Mouse (Mus musculus) liver, embryonic 12.5 days (tissue): ENCODE data around the gene Tuba4a. TPM values are rescaled to one million over a fixed set of nuclear protein-coding genes. Genes with fewer than 3 reads are reported as not detected.

Source experiments
- ATAC-seq: fragments of 200-750 bp; cut with Nextera tagmentation; 2 replicates; pipeline ENCODE4 v1.8.0; 2017; ENCODE audit warnings: moderate number of reproducible peaks, mild to moderate bottlenecking, moderate library complexity
- H3K27ac ChIP-seq: fragments of 300-500 bp; sonication (generic); 2 replicates; pipeline ENCODE4 v1.5.1; 2016; ENCODE audit warnings: mild to moderate bottlenecking
- H3K27me3 ChIP-seq: fragments of 300-500 bp; sonication (generic); replicated peaks from 2 replicates; pipeline ENCODE4 v1.6.1; 2016; ENCODE audit warnings: mild to moderate bottlenecking, moderate library complexity
- H3K36me3 ChIP-seq: fragments of 300-500 bp; sonication (generic); 2 replicates; pipeline ENCODE4 v1.6.1; 2016; ENCODE audit warnings: mild to moderate bottlenecking, moderate library complexity
- H3K4me1 ChIP-seq: fragments of 300-500 bp; sonication (generic); 2 replicates; pipeline ENCODE4 v1.6.1; 2016
- H3K4me2 ChIP-seq: fragments of 300-500 bp; sonication (generic); 2 replicates; pipeline ENCODE4 v1.6.1; 2016; ENCODE audit warnings: mild to moderate bottlenecking, moderate library complexity
- H3K4me3 ChIP-seq: fragments of 300-500 bp; sonication (generic); 2 replicates; pipeline ENCODE4 v1.5.1; 2016; ENCODE audit warnings: mild to moderate bottlenecking, moderate library complexity
- H3K9ac ChIP-seq: fragments of 300-500 bp; sonication (generic); 2 replicates; pipeline ENCODE4 v1.6.1; 2016; ENCODE audit warnings: mild to moderate bottlenecking, moderate library complexity
- H3K9me3 ChIP-seq: fragments of 300-500 bp; sonication (generic); replicated peaks from 2 replicates; pipeline ENCODE4 v1.6.1; 2016; ENCODE audit warnings: mild to moderate bottlenecking, moderate library complexity
- WGBS: fragments of 180-500 bp; shearing (Covaris S2); methylation state at CpG from one replicate; pipeline ENCODE4 v1.1.7; 2016; ENCODE audit not compliant: insufficient replicate concordance; 5-methylcytosine and 5-hydroxymethylcytosine counted together
- polyA plus RNA-seq: library from polyadenylated mRNA; unstranded; fragments of >200 nt; fragmentation: Nextera tagmentation; extraction: Ambion mirVana; gene quantifications from 2 replicates; pipeline ENCODE4 v1.2.1, GENCODE M21; 2016

Tuba4a gene
- polyA plus RNA-seq, 1 experiment from 2014 or later, result 490 TPM

GRCm38 (mm10) chr1:75191622-75192402 is 27.9 kb downstream of the Tuba4a start, which contains the start of the genes Ankzf1 and Atg9a:
Gene Ankzf1, plus strand, starts transcription at chr1:75192151.
Gene Atg9a, minus strand, starts transcription at chr1:75192196.
- Histone ChIP-seq H3K9me3 (no peaks in the 10 kb centered on the region), H3K4me3 (peak within 1 kb of the TSS; percentile 84), H3K9ac (peak within 1 kb of the TSS; percentile 94), H3K27ac (peak within 1 kb of the TSS; percentile 96), H3K36me3 (peaks cover 51% of the 10 kb centered on the region), H3K4me1 (peaks cover 51% of the 10 kb centered on the region), H3K4me2 (peak within 1 kb of the TSS; percentile 93), H3K27me3 (no peaks in the 10 kb centered on the region)
- WGBS, result under 1% methylated on average over 56 of the region's 56 CpGs
- ATAC-seq, result peak; percentile 98

- Histone ChIP-seq H3K27ac (peak overlapping the region; percentile 96), H3K36me3 (peaks cover 51% of the 10 kb centered on the region), H3K9me3 (no peaks in the 10 kb centered on the region), H3K4me2 (peak overlapping the region; percentile 93), H3K4me1 (peaks cover 51% of the 10 kb centered on the region), H3K4me3 (peak overlapping the region; percentile 84), H3K27me3 (no peaks in the 10 kb centered on the region), H3K9ac (peak overlapping the region; percentile 94)
- WGBS, result 45% methylated on average over 5 of the region's 5 CpGs
- ATAC-seq, result no peak
Observed at GRCm38 (mm10) chr1:75191258-75191621, 28.4 kb downstream of the Tuba4a start.

- Histone ChIP-seq H3K9ac (peak overlapping the region; percentile 94), H3K4me2 (peak overlapping the region; percentile 93), H3K9me3 (no peaks in the 10 kb centered on the region), H3K27ac (peak overlapping the region; percentile 96), H3K4me3 (peak overlapping the region; percentile 84), H3K27me3 (no peaks in the 10 kb centered on the region), H3K36me3 (peaks cover 51% of the 10 kb centered on the region), H3K4me1 (peaks cover 51% of the 10 kb centered on the region)
- ATAC-seq, result peak; percentile 14; the same call in 1 of the 2 replicates
- WGBS, result 29% methylated on average over 2 of the region's 2 CpGs
Observed at GRCm38 (mm10) chr1:75190577-75190976, 29.1 kb downstream of the Tuba4a start.

GRCm38 (mm10) chr1:75187914-75188483 is 31.7 kb downstream of the Tuba4a start:
- Histone ChIP-seq H3K27ac (peak overlapping the region; percentile 45; the same call in 1 of the 2 replicates), H3K9me3 (no peaks in the 10 kb centered on the region), H3K36me3 (peaks cover 66% of the 10 kb centered on the region), H3K4me1 (peaks cover 43% of the 10 kb centered on the region), H3K4me2 (no peak overlapping the region), H3K27me3 (no peaks in the 10 kb centered on the region), H3K9ac (no peak overlapping the region), H3K4me3 (no peak overlapping the region)
- ATAC-seq, result no peak
- WGBS, result 24% methylated on average over 2 of the region's 2 CpGs

- Histone ChIP-seq H3K9me3 (peaks cover 4% of the 10 kb centered on the region; the same call in 1 of the 2 replicates), H3K27me3 (no peaks in the 10 kb centered on the region), H3K4me1 (peaks cover 37% of the 10 kb centered on the region), H3K4me3 (no peak overlapping the region), H3K36me3 (peaks cover 75% of the 10 kb centered on the region), H3K27ac (no peak overlapping the region), H3K9ac (no peak overlapping the region), H3K4me2 (no peak overlapping the region)
- no peak for ATAC-seq
Observed at GRCm38 (mm10) chr1:75187126-75187525, 32.5 kb downstream of the Tuba4a start.

- WGBS, result 89% methylated on average over 11 of the region's 11 CpGs
- no peak overlapping the region for H3K27ac ChIP-seq
- no peak for ATAC-seq
- no peak overlapping the region for H3K9ac ChIP-seq
- no peaks in the 10 kb centered on the region for H3K27me3 ChIP-seq
- H3K4me1 ChIP-seq, result peaks cover 41% of the 10 kb centered on the region
- H3K4me3 ChIP-seq, result no peak overlapping the region
- H3K36me3 ChIP-seq, result peaks cover 88% of the 10 kb centered on the region
- H3K4me2 ChIP-seq, result no peak overlapping the region
- H3K9me3 ChIP-seq, result peaks cover 4% of the 10 kb centered on the region; the same call in 1 of the 2 replicates
Observed at GRCm38 (mm10) chr1:75185495-75185894, 34.2 kb downstream of the Tuba4a start.

GRCm38 (mm10) chr1:75182160-75182559 is 37.5 kb downstream of the Tuba4a start:
- H3K4me1 ChIP-seq, result peaks cover 41% of the 10 kb centered on the region
- no peak overlapping the region for H3K4me2 ChIP-seq
- no peak overlapping the region for H3K27ac ChIP-seq
- H3K27me3 ChIP-seq, result no peaks in the 10 kb centered on the region
- ATAC-seq, result no peak
- no peak overlapping the region for H3K4me3 ChIP-seq
- H3K9ac ChIP-seq, result no peak overlapping the region
- H3K9me3 ChIP-seq, result peaks cover 4% of the 10 kb centered on the region; the same call in 1 of the 2 replicates
- peaks cover 81% of the 10 kb centered on the region for H3K36me3 ChIP-seq
- 75% methylated on average over 4 of the region's 4 CpGs for WGBS

GRCm38 (mm10) chr1:75181377-75181870 is 38.2 kb downstream of the Tuba4a start:
- Histone ChIP-seq H3K4me2 (peak overlapping the region; percentile 94; the same call in 1 of the 2 replicates), H3K27ac (peak overlapping the region; percentile 99), H3K27me3 (no peaks in the 10 kb centered on the region), H3K9me3 (peaks cover 4% of the 10 kb centered on the region; the same call in 1 of the 2 replicates), H3K4me1 (peaks cover 45% of the 10 kb centered on the region), H3K4me3 (no peak overlapping the region), H3K9ac (peak overlapping the region; percentile 96; the same call in 1 of the 2 replicates), H3K36me3 (peaks cover 81% of the 10 kb centered on the region)
- 76% methylated on average over 4 of the region's 4 CpGs for WGBS
- ATAC-seq, result no peak

- H3K4me1 ChIP-seq, result peaks cover 45% of the 10 kb centered on the region
- WGBS, result 38% methylated on average over 7 of the region's 7 CpGs
- H3K27me3 ChIP-seq, result no peaks in the 10 kb centered on the region
- peak overlapping the region; percentile 99 for H3K27ac ChIP-seq
- peak overlapping the region; percentile 87 for H3K4me3 ChIP-seq
- H3K9ac ChIP-seq, result peak overlapping the region; percentile 96
- peaks cover 4% of the 10 kb centered on the region; the same call in 1 of the 2 replicates for H3K9me3 ChIP-seq
- H3K36me3 ChIP-seq, result peaks cover 81% of the 10 kb centered on the region
- ATAC-seq, result no peak
- H3K4me2 ChIP-seq, result peak overlapping the region; percentile 94
Observed at GRCm38 (mm10) chr1:75180741-75181140, 38.9 kb downstream of the Tuba4a start.

GRCm38 (mm10) chr1:75180105-75180590 is 39.5 kb downstream of the Tuba4a start, which contains the start of gene Abcb6:
Gene Abcb6, minus strand, starts transcription at chr1:75180392.
- under 1% methylated on average over 31 of the region's 31 CpGs for WGBS
- Histone ChIP-seq H3K9ac (peak within 1 kb of the TSS; percentile 96), H3K27ac (peak within 1 kb of the TSS; percentile 99), H3K9me3 (peaks cover 4% of the 10 kb centered on the region; the same call in 1 of the 2 replicates), H3K4me3 (peak within 1 kb of the TSS; percentile 87), H3K4me2 (peak within 1 kb of the TSS; percentile 94), H3K27me3 (no peaks in the 10 kb centered on the region), H3K36me3 (peaks cover 81% of the 10 kb centered on the region), H3K4me1 (peaks cover 48% of the 10 kb centered on the region)
- ATAC-seq, result peak; percentile 90

GRCm38 (mm10) chr1:75179334-75180104 is 40.1 kb downstream of the Tuba4a start:
- peak overlapping the region; percentile 99 for H3K27ac ChIP-seq
- peak overlapping the region; percentile 96 for H3K9ac ChIP-seq
- peak overlapping the region; percentile 87 for H3K4me3 ChIP-seq
- peak overlapping the region; percentile 94 for H3K4me2 ChIP-seq
- peaks cover 48% of the 10 kb centered on the region for H3K4me1 ChIP-seq
- 3% methylated on average over 23 of the region's 23 CpGs for WGBS
- peaks cover 81% of the 10 kb centered on the region for H3K36me3 ChIP-seq
- no peaks in the 10 kb centered on the region for H3K27me3 ChIP-seq
- ATAC-seq, result peak; percentile 78
- peaks cover 4% of the 10 kb centered on the region; the same call in 1 of the 2 replicates for H3K9me3 ChIP-seq
